Mouse (Mus musculus) urinary bladder, postnatal 4 days (tissue): ENCODE data around the gene Hes7.

ENCODE experiments used
- DNase-seq, 2 experiments: peaks; one replicate each; pipeline ENCODE4 v3.0.0; 2021 to 2022; ENCODE audit warnings: low spot score in 2 of 2

The Hes7 gene

GRCm38 (mm10) chr11:69101604-69102402 lies 18.4 kb upstream of the Hes7 start:
- DNase-seq, result no peak

- no peak for DNase-seq
Measured at GRCm38 (mm10) chr11:69102403-69102725, 17.8 kb upstream of the Hes7 start.

GRCm38 (mm10) chr11:69103121-69103520 lies 17.1 kb upstream of the Hes7 start:
- DNase-seq, result no peak

- no peak for DNase-seq
Measured at GRCm38 (mm10) chr11:69103531-69104435, 16.4 kb upstream of the Hes7 start.

- DNase-seq, result no peak
Measured at GRCm38 (mm10) chr11:69104487-69104886, 15.7 kb upstream of the Hes7 start.

- DNase-seq, result no peak
Measured at GRCm38 (mm10) chr11:69105227-69105626, 15.0 kb upstream of the Hes7 start.

- DNase-seq, result no peak
Measured at GRCm38 (mm10) chr11:69105796-69106195, 14.4 kb upstream of the Hes7 start.

- no peak for DNase-seq
Measured at GRCm38 (mm10) chr11:69106299-69106698, 13.9 kb upstream of the Hes7 start.

- no peak for DNase-seq
Measured at GRCm38 (mm10) chr11:69106842-69107241, 13.4 kb upstream of the Hes7 start.

GRCm38 (mm10) chr11:69107676-69108075 lies 12.5 kb upstream of the Hes7 start:
- DNase-seq, result no peak

- no peak for DNase-seq
Measured at GRCm38 (mm10) chr11:69108223-69108622, 12.0 kb upstream of the Hes7 start.

- DNase-seq, result no peak
Measured at GRCm38 (mm10) chr11:69109032-69109900, 10.9 kb upstream of the Hes7 start.

- DNase-seq, result peak; percentile 87 to 98
Measured at GRCm38 (mm10) chr11:69110319-69111046, 9.7 kb upstream of the Hes7 start.

GRCm38 (mm10) chr11:69111051-69111810 lies 9.0 kb upstream of the Hes7 start:
- no peak for DNase-seq

- DNase-seq, result no peak
Measured at GRCm38 (mm10) chr11:69111865-69112264, 8.3 kb upstream of the Hes7 start.

- no peak for DNase-seq
Measured at GRCm38 (mm10) chr11:69114018-69114417, 6.2 kb upstream of the Hes7 start.

- no peak for DNase-seq
Measured at GRCm38 (mm10) chr11:69114621-69115020, 5.6 kb upstream of the Hes7 start.

- DNase-seq, result no peak
Measured at GRCm38 (mm10) chr11:69116843-69117242, 3.4 kb upstream of the Hes7 start.

- DNase-seq, result peak in 1 of 2 experiments; percentile 60
Measured at GRCm38 (mm10) chr11:69117737-69118695, 2.2 kb upstream of the Hes7 start.
